In genomic region chr15:79883352-79883822, GRCm38 (mm10) we compare ENCODE assay signal across 8 mouse cellular contexts. TPM values are rescaled to one million over a fixed set of nuclear protein-coding genes. Genes with fewer than 3 reads are reported as not detected.
A peak's percentile ranks its signal among the peaks of the same experiment; 100 is the strongest.
DNase-seq lines count a peak whose midpoint lies in the region; ATAC-seq and TF ChIP-seq lines count a peak whose summit lies in the region.

No protein-coding gene starts in this region.

- peak overlapping the region; percentile 70 for H3K27ac ChIP-seq in cortical plate, adult 2 months (ENCODE audit: insufficient read depth, low read length)

- peak overlapping the region; percentile 45 for H3K4me3 ChIP-seq in cortical plate, adult 2 months (ENCODE audit: insufficient read depth, low read length)

- peak; percentile 65 for TF ChIP-seq POLR2A in cortical plate, adult 2 months (IDR thresholded peaks at IDR 0.05; ENCODE audit: extremely low read depth, insufficient read depth, low read length)

- TF ChIP-seq CTCF in cortical plate, adult 2 months (IDR thresholded peaks at IDR 0.05; ENCODE audit: extremely low read depth, insufficient read depth, low read length): peak; percentile 50

- ATAC-seq in megakaryocyte, adult 5-6 weeks (ENCODE audit: poor library complexity, severe bottlenecking): peak; percentile 99

- peak; percentile 83 for DNase-seq in adipocyte (ENCODE audit: low spot score)
- DNase-seq in gastrocnemius, adult 8-10 months (ENCODE audit: low spot score in 2 of 2): peak; percentile 91
- DNase-seq in induced T-regulatory cell, adult 2 months (ENCODE audit: low read depth): peak; percentile 93
- peak; percentile 92 to 95 for DNase-seq in left cerebral cortex, adult 8-10 months (ENCODE audit: low spot score in 2 of 2)
- peak; percentile 96 for DNase-seq in right cerebral cortex, adult 18-20 months
- DNase-seq in urinary bladder, adult 2 months (ENCODE audit: low spot score): peak; percentile 96

- peaks cover 2% of the 10 kb centered on the region; the same call in 1 of the 2 replicates for H3K4me1 ChIP-seq in cortical plate, adult 2 months (ENCODE audit: control insufficient read depth, insufficient read depth, low read length)

RNA-seq across cellular contexts. Expression of gene Apobec3, which starts 8.1 kb away (rescaled TPM):
- 6.7 and 7.5 TPM in 2 replicates for polyA plus RNA-seq in cortical plate, adult 2 months (2012; rRNA removed)
- total RNA-seq in gastrocnemius, adult 8-10 months (2022): 1 to 10 TPM; 1.4 to 2.4 (median 2.0) TPM
- total RNA-seq in left cerebral cortex, adult 8-10 months (2022): 1 to 10 TPM; 4.3 to 8.1 (median 6.0) TPM
- 129 and 148 TPM in 2 replicates for total RNA-seq in megakaryocyte, adult 5-6 weeks (2015)
- 124 and 125 TPM in 2 replicates for total RNA-seq in megakaryocyte, adult 5-6 weeks (2017)
- polyA plus RNA-seq in urinary bladder, adult 2 months (2012; rRNA removed): 59.2 and 62.1 TPM in 2 replicates

RNA-seq across cellular contexts. Expression of gene Cbx6, which starts 48.9 kb away (rescaled TPM):
- polyA plus RNA-seq in cortical plate, adult 2 months (2012; rRNA removed): 295 and 320 TPM in 2 replicates
- total RNA-seq in gastrocnemius, adult 8-10 months (2022): 1 to 10 TPM; 6.1 to 8.5 (median 7.9) TPM
- total RNA-seq in left cerebral cortex, adult 8-10 months (2022): 100 to 1,000 TPM; 293 to 319 (median 310) TPM
- 2.3 and 3.9 TPM in 2 replicates for total RNA-seq in megakaryocyte, adult 5-6 weeks (2015)
- total RNA-seq in megakaryocyte, adult 5-6 weeks (2017): 3.5 and 6.7 TPM in 2 replicates
- 86.2 and 94.3 TPM in 2 replicates for polyA plus RNA-seq in urinary bladder, adult 2 months (2012; rRNA removed)

RNA-seq across cellular contexts. Expression of gene Npcd, which starts 49.4 kb away (rescaled TPM):
- polyA plus RNA-seq in cortical plate, adult 2 months (2012; rRNA removed): 2.4 and 3.0 TPM in 2 replicates
- under 1 TPM in 2 of 4 experiments, not detected in 2; 0.32 to 0.47 TPM for total RNA-seq in gastrocnemius, adult 8-10 months (2022)
- total RNA-seq in left cerebral cortex, adult 8-10 months (2022): 10 to 100 TPM; 14.8 to 25.9 (median 19.3) TPM
- total RNA-seq in megakaryocyte, adult 5-6 weeks (2015): not detected in 2 replicates
- not detected in 2 replicates for total RNA-seq in megakaryocyte, adult 5-6 weeks (2017)
- polyA plus RNA-seq in urinary bladder, adult 2 months (2012; rRNA removed): 0.47 and 0.87 TPM in 2 replicates

Comparison
In these comparisons a context has a peak if more than half of its experiments do, and no peak if none do; other contexts are left out.
1. Peak in every context shown above with its lines: DNase-seq, ATAC-seq, H3K4me3 ChIP-seq and H3K27ac ChIP-seq.
2. RNA of gene Apobec3, which starts 8.1 kb away (total RNA-seq): 124 to 148 TPM in megakaryocyte, adult 5-6 weeks; 4.3 to 8.1 TPM in left cerebral cortex, adult 8-10 months and 1.4 to 2.4 TPM in gastrocnemius, adult 8-10 months; every median in the first group is over 10 times any median in the second.
3. RNA of gene Cbx6, which starts 48.9 kb away (total RNA-seq): 293 to 319 TPM in left cerebral cortex, adult 8-10 months; 6.1 to 8.5 TPM in gastrocnemius, adult 8-10 months and 2.3 to 6.7 TPM in megakaryocyte, adult 5-6 weeks; every median in the first group is over 10 times any median in the second.
4. RNA of gene Npcd, which starts 49.4 kb away (total RNA-seq): 14.8 to 25.9 TPM in left cerebral cortex, adult 8-10 months; 0.32 to 0.47 TPM in gastrocnemius, adult 8-10 months and not detected in megakaryocyte, adult 5-6 weeks; every median in the first group is over 10 times any median in the second.